Mouse (Mus musculus) R1 (cell line): ENCODE measurements around the gene Gli1.

Experiments
- DNase-seq: peaks from one replicate; pipeline ENCODE4 v3.0.0-alpha.2; 2018; ENCODE audit warnings: low read depth, low spot score

Gene Gli1

DNA sequence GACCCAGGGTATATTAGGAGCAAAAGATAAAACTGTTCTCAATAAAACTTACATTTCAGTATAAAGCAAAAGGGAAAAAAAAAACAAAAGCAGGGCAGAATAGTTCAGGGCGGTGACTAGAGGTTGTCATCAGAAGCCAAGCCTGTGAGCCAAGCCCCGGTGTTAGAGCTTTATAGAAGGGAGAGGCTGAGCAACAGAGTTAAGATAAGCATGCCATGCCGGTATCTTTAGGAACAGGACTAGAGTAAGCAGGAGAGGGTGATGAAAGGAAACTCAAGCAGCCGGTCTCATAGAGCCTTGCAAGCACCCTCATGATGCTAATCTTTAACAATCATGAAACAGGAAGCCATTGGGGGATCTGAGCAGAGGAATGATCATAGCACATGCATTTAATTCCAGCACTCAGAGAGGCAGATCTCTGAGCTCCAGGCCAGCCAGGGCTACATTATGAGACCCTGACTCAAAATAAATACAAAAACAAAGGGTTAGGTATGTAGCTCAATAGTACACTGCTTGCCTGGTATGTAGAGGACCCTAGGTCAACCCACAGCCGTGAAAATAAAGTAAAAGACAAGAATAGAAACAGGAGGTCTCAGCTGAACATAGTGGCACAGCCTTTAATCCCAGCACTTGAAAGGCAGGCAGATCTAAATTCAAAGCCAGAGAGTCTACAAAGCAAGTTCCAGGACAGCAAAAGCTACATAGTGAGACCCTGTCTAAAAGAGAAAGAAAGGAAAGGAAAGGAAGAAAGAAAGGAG is 49.7 kb downstream of the Gli1 start:
- DNase-seq: no peak

- DNase-seq: no peak
Observed at GRCm38 (mm10) chr10:127290930-127291880, 50.6 kb downstream of the Gli1 start.

GRCm38 (mm10) chr10:127290307-127290929 is 51.4 kb downstream of the Gli1 start:
- peak; percentile 100 for DNase-seq

- DNase-seq: peak; percentile 73
Observed at GRCm38 (mm10) chr10:127289573-127290191, 52.1 kb downstream of the Gli1 start.

DNA sequence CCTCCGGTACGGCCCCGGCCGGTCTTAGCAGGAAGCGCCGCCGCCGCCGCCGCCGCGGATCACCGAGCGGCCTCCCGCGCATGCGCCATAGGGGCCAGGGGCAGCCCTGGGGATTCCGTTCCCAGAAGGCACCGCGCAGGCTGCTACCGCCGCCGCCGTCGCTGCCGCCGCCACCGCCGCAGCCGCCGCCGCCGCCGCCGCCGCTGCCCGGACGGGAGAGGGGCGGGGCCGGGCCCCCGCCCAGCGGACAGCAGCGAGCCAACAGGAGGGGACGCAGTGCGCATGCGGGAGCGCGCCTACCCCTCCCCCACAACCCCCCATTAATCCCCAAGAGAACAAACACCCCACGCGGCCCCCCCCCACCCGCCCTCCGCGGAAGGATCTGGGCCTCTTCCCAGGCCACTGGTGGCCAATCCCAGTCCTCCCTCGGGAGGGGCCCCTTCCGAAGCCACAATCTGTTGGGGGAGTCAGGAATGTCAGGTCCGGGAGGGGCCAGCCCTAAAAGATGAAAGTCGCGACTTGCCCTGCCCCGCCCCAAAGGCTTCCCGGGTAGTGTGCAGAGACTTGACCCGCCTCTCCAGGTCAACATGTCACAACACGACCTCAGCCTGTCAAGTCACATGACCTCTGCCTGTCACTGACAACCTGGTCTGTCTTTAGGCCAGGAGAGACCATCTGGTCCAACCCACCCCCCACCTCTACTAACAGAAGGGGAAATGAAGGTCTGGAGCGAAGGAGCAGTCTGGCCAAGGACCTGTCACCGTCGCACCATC is 52.8 kb downstream of the Gli1 start, which contains the start of gene Mbd6:
TSS of gene Mbd6 (minus strand) at position 219 of the 773 bp plus-strand sequence.
- peak; percentile 94 for DNase-seq

DNA sequence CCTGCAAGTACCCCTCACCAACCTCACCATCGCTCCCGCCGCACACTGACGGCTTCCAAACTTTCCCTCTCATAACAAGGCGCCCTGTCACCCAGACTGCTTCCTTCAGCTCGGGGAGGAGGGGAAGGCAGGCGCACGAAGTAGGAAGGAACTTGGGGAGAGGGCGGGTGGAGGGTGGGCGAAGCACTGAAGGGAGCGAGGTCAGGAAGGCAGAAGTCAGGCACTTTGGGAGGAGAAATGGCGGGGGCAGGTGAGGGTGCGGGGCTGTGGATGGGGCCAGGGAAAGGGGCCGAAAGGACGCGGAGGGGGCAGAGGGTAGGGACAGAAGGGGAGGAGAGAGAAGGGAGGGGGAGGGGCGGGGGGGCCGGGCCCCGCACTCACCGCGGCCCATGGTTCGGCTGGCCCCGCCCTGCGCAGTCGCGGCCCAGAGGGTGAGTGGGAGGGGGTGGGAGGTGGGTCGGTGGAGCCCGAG is 53.4 kb downstream of the Gli1 start:
- peak; percentile 69 for DNase-seq

- DNase-seq: no peak
Observed at GRCm38 (mm10) chr10:127287936-127288293, 53.9 kb downstream of the Gli1 start.

DNA sequence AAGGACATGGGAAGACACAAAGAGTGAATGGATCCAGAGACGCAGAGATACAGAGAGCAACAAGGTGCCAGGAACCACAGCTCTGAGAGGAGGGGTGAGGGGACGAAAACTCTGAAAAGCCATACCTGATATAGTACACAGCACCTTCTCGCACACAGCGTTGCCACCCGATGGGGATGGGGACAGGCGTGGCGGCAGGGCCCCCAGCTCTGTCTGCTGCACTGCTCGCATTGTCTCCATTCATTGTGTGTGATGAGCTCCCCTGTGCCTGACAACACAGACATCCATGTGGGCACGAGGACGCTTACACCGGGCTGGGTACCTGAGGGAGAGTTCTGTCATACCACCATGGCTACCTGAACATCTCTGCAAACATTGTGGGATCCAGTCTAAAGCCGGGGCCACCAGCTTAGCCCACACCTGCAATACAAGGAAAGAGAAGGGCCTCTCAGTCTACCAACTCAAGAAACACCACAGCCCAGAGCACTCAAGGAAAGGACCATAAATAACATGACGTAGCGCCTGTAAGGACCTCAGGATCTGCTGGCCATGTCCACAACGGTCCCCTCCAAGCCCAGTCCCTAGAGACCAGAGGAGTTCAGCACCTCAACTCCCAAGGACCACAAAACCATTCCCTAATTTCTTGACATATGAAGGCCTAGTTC is 54.4 kb downstream of the Gli1 start:
- DNase-seq: no peak

DNA sequence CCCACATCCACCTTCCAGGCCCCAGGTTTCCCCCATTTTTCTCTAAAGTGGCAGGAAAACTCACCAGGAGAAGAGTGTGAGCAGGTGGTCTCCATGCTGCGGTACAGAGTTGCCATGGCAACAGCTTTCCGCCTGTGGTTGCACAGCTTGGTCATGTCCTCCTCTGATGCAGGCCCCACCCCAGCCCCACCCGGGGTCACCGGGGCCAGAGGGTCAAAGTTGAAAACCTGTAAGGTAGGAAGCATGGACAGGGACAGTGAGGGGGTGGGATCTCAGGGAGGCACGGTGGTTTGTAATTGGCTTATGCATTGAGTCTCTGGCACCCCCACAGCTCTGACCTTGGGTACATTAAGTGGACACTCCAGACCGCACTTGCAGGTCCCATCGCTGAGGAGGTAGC is 55.0 kb downstream of the Gli1 start:
- DNase-seq: peak; percentile 72

- no peak for DNase-seq
Observed at GRCm38 (mm10) chr10:127286194-127286593, 55.6 kb downstream of the Gli1 start.

DNA sequence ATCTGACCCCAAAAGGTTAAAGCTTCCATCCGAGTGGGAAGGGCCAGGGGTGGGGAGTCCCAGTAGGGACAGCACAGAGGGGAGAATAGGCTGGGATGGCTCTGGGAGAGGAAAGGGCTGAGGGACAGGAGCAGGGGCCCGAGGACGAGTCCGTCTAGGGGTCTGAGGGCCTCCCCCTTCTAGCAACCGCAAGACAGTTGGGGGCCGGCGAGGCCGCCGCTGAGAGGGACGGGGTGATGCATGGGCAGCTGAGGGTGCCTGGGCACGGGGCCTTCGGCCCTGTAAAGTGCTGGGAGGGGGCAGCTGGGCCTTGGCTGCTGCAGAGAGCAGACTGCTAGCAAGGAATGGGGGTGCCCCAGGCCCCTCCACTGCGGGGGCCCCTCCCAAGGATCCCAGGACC is 56.1 kb downstream of the Gli1 start:
- no peak for DNase-seq

DNA sequence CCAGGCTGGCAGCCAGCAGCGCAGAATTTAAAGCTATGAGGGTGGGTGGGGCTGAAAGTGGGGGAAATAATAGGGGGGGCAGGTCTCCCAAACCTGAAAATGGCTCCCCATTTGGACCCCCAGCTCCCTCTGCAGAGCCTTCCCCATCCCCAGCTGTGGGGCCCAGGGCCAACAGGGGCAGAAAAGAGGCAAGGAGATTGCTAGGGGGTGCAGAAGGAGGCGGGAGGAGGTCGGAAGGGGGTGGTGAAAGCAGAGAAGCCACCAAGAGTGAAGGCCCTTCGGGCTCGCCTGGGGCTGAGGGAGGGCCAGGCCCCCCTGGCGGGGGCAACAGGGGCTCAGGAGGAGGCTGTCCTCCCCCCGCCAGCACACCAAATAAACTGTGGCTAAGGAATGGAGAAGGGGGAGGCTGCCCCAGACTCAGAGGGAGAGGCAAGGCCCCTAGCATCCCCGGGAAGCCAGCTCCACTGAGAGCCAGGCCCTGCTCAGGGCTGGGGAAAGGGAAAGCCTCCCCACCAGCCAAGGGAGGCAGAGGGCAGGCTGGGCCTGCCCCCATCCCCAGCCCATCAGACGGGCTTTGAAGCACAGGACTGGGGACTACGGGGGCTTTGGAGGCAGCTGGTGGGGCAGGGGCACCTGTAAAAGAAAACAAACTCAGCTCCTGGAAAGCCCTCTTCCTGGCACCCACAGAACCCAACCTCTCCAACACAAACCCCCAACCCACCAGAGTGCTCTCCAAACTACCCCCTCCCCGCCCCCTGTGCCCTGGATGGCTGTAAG is 56.9 kb downstream of the Gli1 start:
- DNase-seq: no peak

DNA sequence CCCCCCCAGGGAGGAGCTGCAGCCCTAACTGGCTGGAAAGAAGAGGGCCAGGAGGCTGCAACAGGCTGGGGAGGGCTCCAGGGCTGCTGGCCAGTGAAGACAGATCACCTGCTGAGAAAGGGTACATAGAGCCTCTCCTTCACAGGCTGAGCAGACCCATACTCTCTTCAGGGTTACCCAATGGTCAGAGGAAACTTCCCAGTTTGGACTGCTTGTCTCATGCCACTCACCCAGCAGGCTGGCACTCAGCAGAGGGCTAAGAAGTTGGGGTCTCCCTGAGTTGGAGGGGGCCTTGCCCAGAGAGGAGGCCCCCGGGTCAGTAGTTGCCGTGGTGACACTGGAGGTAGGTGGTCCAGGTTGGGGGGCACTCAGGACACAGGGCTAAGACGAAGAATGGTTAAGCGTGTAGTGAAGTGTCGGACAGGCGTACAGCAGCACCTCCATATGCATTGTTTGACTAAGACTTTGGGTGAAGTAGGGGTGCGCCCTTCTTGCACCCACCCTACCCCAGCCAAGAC is 57.6 kb downstream of the Gli1 start:
- no peak for DNase-seq

DNA sequence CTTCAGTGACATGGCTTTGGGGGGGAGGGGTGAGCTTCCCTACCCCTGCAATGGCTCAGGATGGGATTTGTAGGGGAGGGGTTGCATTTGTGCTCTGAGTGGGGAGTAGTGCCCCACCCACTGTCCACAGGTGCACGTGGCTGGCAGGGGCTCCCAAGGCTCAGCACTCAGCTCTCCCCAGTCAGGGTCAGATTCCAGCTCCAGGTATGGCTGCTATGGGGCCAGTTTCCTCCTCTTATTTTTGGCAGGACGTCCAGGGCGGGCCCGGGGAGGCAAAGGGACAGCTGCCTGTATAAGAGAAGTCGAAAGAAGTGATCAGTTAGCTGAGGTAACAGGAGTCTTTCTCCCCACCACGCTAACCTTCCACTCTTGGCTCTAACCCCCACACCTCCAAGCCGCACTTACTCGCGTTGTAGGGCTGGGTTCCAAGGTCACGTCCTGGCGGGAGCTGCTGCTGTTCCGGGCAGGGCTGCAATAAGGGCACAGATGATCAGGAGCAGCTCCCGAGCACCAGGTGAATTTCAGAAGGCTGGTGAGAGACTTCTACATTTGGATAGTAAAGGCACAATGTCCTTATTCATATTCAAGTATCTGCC is 59.1 kb downstream of the Gli1 start:
- DNase-seq: peak; percentile 51

DNA sequence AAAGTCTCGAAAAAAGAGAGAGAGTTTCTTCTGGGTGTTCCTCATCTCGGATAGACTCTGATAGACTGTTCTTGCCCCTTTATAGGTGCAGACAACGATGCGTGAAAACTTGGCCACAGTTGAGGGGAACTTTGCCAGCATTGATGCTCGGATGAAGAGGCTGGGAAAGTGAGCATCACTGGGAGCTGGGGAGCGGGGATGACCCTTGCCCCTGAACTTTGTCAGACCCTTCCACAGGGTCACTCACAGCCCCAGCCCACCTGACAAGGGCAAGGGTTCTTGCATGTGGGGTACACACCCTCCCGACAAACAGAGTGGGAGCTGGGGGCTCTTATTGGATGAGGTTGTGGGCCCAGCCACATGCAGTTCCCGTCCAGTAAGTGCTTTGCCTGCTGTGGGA is 60.5 kb downstream of the Gli1 start:
- DNase-seq: no peak
